Mouse (Mus musculus): ENCODE measurements around the gene Ephb2.

DNA sequence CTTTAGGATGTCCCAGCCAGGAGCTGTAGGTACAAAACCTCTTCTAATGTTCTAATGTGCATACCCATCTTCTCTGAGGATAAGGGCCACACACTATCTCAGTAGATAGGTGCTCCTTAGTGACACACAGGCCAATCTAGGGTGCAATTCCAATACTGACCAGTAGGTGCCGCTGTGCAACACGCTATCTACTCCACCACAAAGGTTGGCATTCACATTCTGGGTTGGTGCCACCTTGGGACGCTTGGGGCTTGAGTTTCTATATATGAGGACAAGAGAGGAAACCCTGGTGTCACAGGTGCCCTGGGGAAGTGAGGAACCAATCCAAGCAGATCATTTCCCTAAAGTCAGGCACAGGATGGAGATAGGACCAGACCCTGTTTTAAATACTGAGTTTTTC lies 157.3 kb downstream of the Ephb2 start:
- no peak for TF ChIP-seq MYOD1 (IDR thresholded peaks at IDR 0.05; ENCODE audit: control insufficient read depth, insufficient read length, low read depth)
- peak; percentile 76 for TF ChIP-seq CTCF (IDR thresholded peaks at IDR 0.05; ENCODE audit: control insufficient read depth, insufficient read depth, insufficient read length)

Measured in C2C12 (cell line).